Mouse (Mus musculus) adipocyte (in vitro differentiated cells): ENCODE data around the gene Gbp9.

ENCODE experiments used
- DNase-seq: peaks from one replicate; pipeline ENCODE4 v3.0.0-alpha.2; 2016; ENCODE audit warnings: low spot score

Gene Gbp9

DNA sequence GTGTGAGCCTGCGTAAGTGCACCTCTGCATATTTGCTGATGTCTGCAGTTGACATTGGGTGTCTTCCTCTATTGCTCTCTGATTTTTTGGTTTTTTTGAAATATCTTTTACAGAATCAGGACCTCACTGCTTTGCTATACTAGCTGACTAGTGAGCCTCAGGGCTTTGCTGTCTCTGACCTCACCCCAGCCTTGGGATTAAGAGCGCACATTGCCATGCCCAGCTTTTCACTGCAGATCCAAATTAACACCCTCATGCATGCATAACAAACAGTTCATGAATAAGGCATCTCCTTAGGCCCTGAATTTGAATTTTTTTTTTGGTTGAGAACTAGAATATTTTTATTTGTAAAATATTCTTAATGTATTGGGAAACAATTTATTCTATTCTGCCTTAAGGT is 84.1 kb downstream of the Gbp9 start:
- no peak for DNase-seq

DNA sequence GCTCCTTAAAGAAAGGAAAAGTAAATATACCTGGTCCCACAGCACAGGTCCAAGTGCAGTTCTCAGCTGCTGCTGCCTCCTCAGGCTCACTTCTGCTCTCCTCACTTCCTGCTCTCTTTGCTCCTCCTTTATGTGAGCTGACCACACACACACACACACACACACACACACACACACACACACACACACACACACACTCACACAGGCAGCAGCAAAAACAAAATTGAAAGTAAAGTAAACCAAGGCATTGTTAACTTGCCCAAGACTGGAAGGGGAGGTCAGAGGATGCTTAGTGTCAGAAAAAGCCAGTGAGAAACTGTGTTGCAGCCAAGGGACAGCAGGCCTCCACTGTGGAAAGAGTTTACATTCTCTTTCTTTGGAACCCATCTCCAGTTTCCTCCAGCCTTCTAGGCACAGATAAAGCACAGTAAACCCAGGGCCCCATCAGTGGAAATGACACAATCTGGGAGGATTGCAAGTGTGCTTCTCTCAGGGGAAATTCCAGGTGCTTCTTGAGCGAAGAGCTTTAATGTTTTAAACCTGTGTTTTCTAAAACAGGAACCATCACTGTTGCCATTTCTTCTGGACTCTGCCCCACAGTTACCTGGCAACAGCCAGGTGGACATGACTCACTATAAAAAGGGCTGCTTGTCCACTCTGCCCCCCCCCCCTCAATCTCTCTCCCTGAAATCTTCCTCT is 85.7 kb downstream of the Gbp9 start:
- DNase-seq, result peak; percentile 23

DNA sequence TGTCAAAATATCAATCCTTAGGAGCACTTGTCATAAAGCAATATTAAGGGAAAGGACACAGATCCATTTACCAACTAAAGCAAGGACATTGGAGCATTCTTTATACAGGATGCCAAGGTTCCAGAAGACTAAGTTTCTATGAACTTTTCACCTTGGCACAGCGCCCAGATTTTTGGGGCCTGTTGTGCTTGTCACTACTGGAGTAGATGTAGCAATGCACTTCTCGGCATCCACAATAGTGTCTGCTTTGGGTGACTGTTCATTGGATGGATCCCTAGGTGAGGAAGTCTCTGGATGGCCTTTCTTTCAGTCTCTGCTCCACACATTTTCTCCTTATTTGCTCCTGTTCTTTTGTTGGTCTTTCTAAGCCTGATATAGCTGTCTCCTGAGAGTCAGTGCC is 107.0 kb downstream of the Gbp9 start:
- peak; percentile 67 for DNase-seq
